Mouse (Mus musculus) testis, adult 2 months (tissue): ENCODE results near the gene Ap1m1. TPM values are rescaled to one million over a fixed set of nuclear protein-coding genes. Genes with fewer than 3 reads are reported as not detected.

ENCODE experiments used
- H3K27ac ChIP-seq: fragments of 200-500 bp; 2 replicates; pipeline ENCODE4 v1.5.1; 2012; ENCODE audit warnings: low read depth, low read length; ENCODE audit not compliant: control insufficient read depth, insufficient read depth
- H3K27me3 ChIP-seq: fragments of 200-500 bp; 2 replicates; pipeline ENCODE4 v1.6.1; 2012; ENCODE audit warnings: mild to moderate bottlenecking, low read length, moderate library complexity; ENCODE audit not compliant: control insufficient read depth, insufficient read depth
- H3K36me3 ChIP-seq: fragments of 200-500 bp; 2 replicates; pipeline ENCODE4 v1.6.1; 2012; ENCODE audit warnings: mild to moderate bottlenecking, low read length; ENCODE audit not compliant: control insufficient read depth, insufficient read depth
- H3K4me1 ChIP-seq: fragments of 200-500 bp; 2 replicates; pipeline ENCODE4 v1.6.1; 2012; ENCODE audit warnings: low read length; ENCODE audit not compliant: control insufficient read depth, insufficient read depth
- H3K4me3 ChIP-seq: fragments of 200-500 bp; 2 replicates; pipeline ENCODE4 v1.5.1; 2012; ENCODE audit warnings: low read depth, mild to moderate bottlenecking, low read length, moderate library complexity, mixed read lengths; ENCODE audit not compliant: control insufficient read depth
- CTCF ChIP-seq: fragments of 200-500 bp; IDR thresholded peaks from 2 replicates; pipeline ENCODE4 v1.5.1; 2012; ENCODE audit warnings: low read depth, mild to moderate bottlenecking, inconsistent platforms, low read length, moderate library complexity; ENCODE audit not compliant: control insufficient read depth, insufficient read depth, insufficient replicate concordance
- POLR2A ChIP-seq: fragments of 200-500 bp; IDR thresholded peaks from 2 replicates; pipeline ENCODE4 v1.6.1; 2012; ENCODE audit warnings: low read depth, mild to moderate bottlenecking, inconsistent platforms, low read length, moderate library complexity; ENCODE audit not compliant: control insufficient read depth
- polyA plus RNA-seq: library from polyadenylated mRNA; depleted of rRNA; stranded (reverse); fragments of >200 nt; gene quantifications from 2 replicates; pipeline ENCODE4 v1.2.3, GENCODE M21; 2012

The Ap1m1 gene
- polyA plus RNA-seq, 1 experiment = 405 TPM

DNA sequence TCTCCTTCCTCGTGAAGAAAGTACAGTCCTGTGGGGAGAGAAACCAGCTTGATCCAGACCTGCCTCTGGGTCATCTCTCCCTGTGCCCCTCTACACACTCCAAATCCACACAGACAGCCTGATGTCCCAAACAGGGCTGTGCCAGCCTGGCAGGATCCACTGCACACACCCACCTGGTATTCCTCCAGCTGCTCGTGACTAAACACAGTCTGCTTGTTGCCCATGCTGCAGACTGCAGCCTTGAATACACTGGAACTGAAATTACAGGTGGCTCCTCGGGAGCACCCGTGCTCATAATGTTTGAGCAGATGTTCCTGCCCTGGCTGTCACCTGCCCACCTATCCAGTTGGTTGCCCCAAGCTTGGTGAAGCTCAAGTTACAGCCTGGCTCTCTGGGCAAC is 27.1 kb upstream of the Ap1m1 start, which contains the start of gene Cib3:
Cib3 (minus strand) TSS at position 87 of the 400 bp plus-strand sequence.
- H3K4me3 ChIP-seq = no peak within 1 kb of the TSS
- H3K4me1 ChIP-seq = no peaks in the 10 kb centered on the region
- no peaks in the 10 kb centered on the region for H3K27me3 ChIP-seq
- H3K27ac ChIP-seq = no peak within 1 kb of the TSS
- H3K36me3 ChIP-seq = no peaks in the 10 kb centered on the region
- TF ChIP-seq POLR2A = no peak
- TF ChIP-seq CTCF = no peak

DNA sequence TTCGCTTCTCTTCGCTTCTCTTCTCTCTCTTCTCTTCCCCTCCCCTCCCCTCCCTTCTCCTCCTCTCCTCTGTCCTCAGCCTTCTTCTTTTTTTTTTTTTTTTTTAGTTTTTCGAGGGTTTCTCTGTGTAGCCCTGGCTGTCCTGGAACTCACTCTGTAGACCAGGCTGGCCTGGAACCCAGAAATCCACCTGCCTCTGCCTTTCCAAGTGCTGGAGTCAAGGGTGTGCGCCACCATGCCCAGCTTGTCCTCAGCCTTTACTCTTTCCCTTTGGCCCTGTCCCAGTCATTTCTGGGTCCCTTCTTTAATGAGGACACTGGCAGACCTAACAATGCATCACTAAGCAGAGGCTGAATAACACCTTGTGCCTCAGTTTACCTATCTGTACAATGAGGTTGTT is 26.3 kb upstream of the Ap1m1 start, which contains the start of gene Gm11034:
Gm11034 (minus strand) TSS at position 101 of the 400 bp plus-strand sequence.
- no peaks in the 10 kb centered on the region for H3K27me3 ChIP-seq
- H3K4me3 ChIP-seq = no peak within 1 kb of the TSS
- no peaks in the 10 kb centered on the region for H3K36me3 ChIP-seq
- no peaks in the 10 kb centered on the region; the same call in 1 of the 2 replicates for H3K4me1 ChIP-seq
- no peak within 1 kb of the TSS for H3K27ac ChIP-seq
- TF ChIP-seq POLR2A (no peak), CTCF (no peak)

DNA sequence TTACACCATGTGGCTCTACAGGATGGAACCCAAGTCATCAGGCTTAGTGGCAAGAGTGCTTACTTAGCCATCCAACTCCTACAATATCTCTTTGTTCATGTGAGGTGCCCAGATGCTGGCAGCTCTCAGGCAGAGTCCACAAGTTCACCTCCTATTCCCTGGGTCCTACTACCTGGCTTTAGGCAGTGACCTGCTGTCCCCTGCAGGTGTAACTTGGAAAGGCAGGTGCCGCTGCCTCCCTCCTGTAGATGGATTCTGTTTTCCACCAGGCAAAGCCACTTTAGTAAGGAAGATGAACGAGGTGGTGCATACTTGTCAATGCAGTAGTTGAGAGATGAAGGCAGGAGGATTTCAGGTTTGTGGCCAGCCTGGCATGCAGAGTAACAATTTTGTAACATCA is 24.8 kb upstream of the Ap1m1 start:
- TF ChIP-seq CTCF (0 out of 2 replicates have a peak, but pooled peaks have one; percentile 17), POLR2A (no peak)
- H3K27ac ChIP-seq = no peak overlapping the region
- H3K4me1 ChIP-seq = no peaks in the 10 kb centered on the region; the same call in 1 of the 2 replicates
- H3K27me3 ChIP-seq = no peaks in the 10 kb centered on the region
- H3K36me3 ChIP-seq = no peaks in the 10 kb centered on the region
- H3K4me3 ChIP-seq = no peak overlapping the region

DNA sequence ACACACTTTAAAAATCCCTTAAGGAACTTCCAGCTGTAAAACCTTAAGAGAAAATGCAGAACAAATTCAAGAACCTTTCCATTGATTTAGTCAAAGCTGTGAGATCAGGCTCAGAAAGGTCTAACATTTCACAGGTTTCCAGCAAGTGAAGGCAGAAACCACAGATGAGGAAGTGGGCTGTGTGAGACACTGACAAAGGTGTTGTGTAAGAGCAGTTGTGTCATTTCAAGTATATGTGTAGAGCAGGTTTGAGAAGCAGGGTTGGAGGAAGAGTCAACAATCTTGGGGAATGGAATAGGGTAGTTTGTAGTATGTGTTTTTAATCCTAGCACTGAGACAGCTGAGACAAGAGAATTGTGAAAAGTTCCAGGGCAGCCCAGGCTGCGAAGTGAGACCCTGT is 23.9 kb upstream of the Ap1m1 start:
- H3K4me3 ChIP-seq = no peak overlapping the region
- H3K27me3 ChIP-seq = no peaks in the 10 kb centered on the region
- TF ChIP-seq CTCF (no peak), POLR2A (no peak)
- H3K4me1 ChIP-seq = no peaks in the 10 kb centered on the region; the same call in 1 of the 2 replicates
- H3K36me3 ChIP-seq = no peaks in the 10 kb centered on the region
- H3K27ac ChIP-seq = no peak overlapping the region

DNA sequence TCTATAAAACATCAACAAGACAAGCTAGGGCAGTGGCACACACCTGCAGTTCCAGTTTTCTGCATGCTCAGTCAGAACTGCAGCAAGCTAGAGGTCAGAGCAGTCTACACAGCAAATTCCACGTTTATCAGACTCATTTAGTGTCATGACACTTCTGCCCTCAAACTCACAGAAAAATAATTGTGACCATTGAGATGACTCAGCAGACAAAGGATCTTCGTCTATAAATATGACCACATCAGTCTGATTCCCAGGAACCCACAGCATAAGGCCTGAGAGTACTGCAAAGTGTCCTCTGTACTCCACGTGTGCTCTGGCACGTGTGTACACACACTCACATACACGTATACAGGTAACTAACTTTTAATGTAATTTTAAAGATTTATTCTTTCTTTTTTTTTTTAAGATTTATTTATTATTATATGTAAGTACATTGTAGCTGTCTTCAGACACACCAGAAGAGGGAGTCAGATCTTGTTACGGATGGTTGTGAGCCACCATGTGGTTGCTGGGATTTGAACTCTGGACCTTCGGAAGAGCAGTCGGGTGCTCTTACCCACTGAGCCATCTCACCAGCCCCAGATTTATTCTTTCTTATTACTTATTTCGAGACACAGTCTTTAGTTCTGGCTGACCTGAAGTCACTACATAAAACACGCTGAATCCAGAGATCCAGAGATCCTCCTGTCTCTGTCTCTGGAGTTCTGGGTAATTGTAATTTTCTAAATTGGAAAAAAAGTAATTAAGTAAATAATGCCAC is 20.9 kb upstream of the Ap1m1 start:
- Histone ChIP-seq H3K4me3 (peak overlapping the region; percentile 97), H3K27ac (peak overlapping the region; percentile 58), H3K36me3 (0 out of 2 replicates have a peak, but pooled peaks cover 1% of the 10 kb centered on the region), H3K4me1 (no peaks in the 10 kb centered on the region; the same call in 1 of the 2 replicates), H3K27me3 (no peaks in the 10 kb centered on the region)
- no peak for TF ChIP-seq CTCF
- no peak for TF ChIP-seq POLR2A

DNA sequence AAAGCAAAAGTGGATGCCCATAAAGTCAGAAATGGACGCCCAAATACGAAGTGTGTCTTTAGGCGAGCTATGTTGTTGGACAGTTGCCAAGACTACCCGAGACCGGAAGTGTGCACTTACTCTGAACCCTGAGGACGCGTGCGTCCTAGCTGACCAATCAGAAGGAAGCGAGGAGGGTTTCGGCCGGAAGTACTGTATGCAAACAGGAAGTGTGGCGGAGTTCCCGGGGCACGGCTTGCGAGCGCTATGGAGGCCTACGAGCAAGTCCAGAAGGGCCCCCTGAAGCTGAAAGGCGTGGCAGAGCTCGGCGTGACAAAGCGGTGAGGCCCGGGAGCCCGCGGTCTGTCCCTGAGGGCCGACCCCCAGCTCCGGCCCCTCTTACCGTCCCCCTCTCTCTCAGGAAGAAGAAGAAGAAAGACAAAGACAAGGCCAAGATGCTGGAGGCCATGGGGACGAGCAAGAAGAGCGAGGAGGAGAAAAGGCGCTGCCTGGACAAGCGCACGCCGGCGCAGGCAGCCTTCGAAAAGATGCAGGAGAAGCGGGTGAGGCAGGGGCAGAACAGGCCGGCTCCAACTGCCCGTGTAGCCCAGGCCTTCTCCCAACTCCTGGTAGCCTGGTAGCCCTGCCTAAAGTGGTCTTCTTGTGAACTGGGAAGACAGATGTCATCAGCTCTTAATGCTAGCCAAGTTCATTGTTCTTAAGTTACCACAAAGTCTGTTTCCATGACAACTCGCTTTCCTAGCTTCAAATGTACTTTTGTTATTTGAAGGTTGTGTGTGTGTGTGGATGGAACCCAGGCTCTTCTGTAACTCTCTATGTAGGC is 20.1 kb upstream of the Ap1m1 start, which contains the start of gene Fam32a:
Fam32a (plus strand) TSS at position 190 of the 823 bp plus-strand sequence.
- Histone ChIP-seq H3K27me3 (no peaks in the 10 kb centered on the region), H3K4me1 (no peaks in the 10 kb centered on the region; the same call in 1 of the 2 replicates), H3K27ac (peak within 1 kb of the TSS; percentile 86), H3K4me3 (peak within 1 kb of the TSS; percentile 97), H3K36me3 (0 out of 2 replicates have a peak, but pooled peaks cover 1% of the 10 kb centered on the region)
- TF ChIP-seq POLR2A (peak; percentile 87), CTCF (no peak)

DNA sequence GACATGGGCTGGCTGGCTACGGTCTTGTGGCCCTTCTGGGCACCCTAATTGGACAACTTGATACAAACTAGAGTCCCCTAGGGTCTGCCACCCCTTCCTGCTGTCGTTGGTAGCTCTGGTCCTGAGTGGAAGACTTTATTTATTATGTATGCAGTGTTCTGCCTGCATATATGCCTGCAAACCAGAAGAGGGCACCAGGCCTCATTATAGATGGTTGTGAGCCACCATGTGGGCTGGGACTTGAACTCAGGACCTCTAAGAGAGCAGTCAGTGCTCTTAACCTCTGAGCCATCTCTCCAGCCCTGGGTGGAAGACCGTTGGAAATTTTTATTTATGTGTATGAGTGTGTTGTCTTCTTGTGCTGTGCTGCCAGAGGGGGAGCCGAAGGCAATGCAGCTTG is 19.1 kb upstream of the Ap1m1 start:
- Histone ChIP-seq H3K4me3 (peak overlapping the region; percentile 97; the same call in 1 of the 2 replicates), H3K27me3 (no peaks in the 10 kb centered on the region), H3K4me1 (no peaks in the 10 kb centered on the region; the same call in 1 of the 2 replicates), H3K27ac (no peak overlapping the region), H3K36me3 (0 out of 2 replicates have a peak, but pooled peaks cover 1% of the 10 kb centered on the region)
- no peak for TF ChIP-seq CTCF
- TF ChIP-seq POLR2A = no peak
